Mouse (Mus musculus) kidney, embryonic 15.5 days (tissue): ENCODE results near the gene Prkch. TPM values are rescaled to one million over a fixed set of nuclear protein-coding genes. Genes with fewer than 3 reads are reported as not detected.
A peak's percentile ranks its signal among the peaks of the same experiment; 100 is the strongest.

ENCODE experiments used
- ATAC-seq: fragments of 200-750 bp; cut with Nextera tagmentation; replicated peaks from 2 replicates; pipeline ENCODE4 v1.8.0; 2017; ENCODE audit warnings: moderate TSS enrichment; ENCODE audit not compliant: low FRiP score
- H3K27ac ChIP-seq: fragments of 300-500 bp; sonication (generic); 2 replicates; pipeline ENCODE4 v1.5.1; 2015; ENCODE audit warnings: mild to moderate bottlenecking, inconsistent platforms
- H3K27me3 ChIP-seq: fragments of 300-500 bp; sonication (generic); 2 replicates; pipeline ENCODE4 v1.6.1; 2015; ENCODE audit warnings: inconsistent platforms
- H3K36me3 ChIP-seq: fragments of 300-500 bp; sonication (generic); 2 replicates; pipeline ENCODE4 v1.6.1; 2015; ENCODE audit warnings: inconsistent platforms
- H3K4me1 ChIP-seq: fragments of 300-500 bp; sonication (generic); 2 replicates; pipeline ENCODE4 v1.6.1; 2015; ENCODE audit warnings: inconsistent platforms
- H3K4me2 ChIP-seq: fragments of 300-500 bp; sonication (generic); 2 replicates; pipeline ENCODE4 v1.6.1; 2015; ENCODE audit warnings: moderate library complexity, mild to moderate bottlenecking, inconsistent platforms
- H3K4me3 ChIP-seq: fragments of 300-500 bp; sonication (generic); replicated peaks from 2 replicates; pipeline ENCODE4 v1.5.1; 2015; ENCODE audit warnings: mild to moderate bottlenecking, inconsistent platforms
- H3K9ac ChIP-seq: fragments of 300-500 bp; sonication (generic); 2 replicates; pipeline ENCODE4 v1.6.1; 2015; ENCODE audit warnings: mild to moderate bottlenecking, inconsistent platforms
- H3K9me3 ChIP-seq: fragments of 300-500 bp; sonication (generic); replicated peaks from 2 replicates; pipeline ENCODE4 v1.6.1; 2016; ENCODE audit warnings: inconsistent platforms
- WGBS: fragments of 180-500 bp; shearing (Covaris S2); methylation state at CpG from one replicate; pipeline ENCODE4 v1.1.7; 2015; ENCODE audit warnings: mixed read lengths; 5-methylcytosine and 5-hydroxymethylcytosine counted together
- polyA plus RNA-seq: library from polyadenylated mRNA; unstranded; fragments of >200 nt; fragmentation: Nextera tagmentation; extraction: Ambion mirVana; gene quantifications from 2 replicates; pipeline ENCODE4 v1.2.1, GENCODE M21; 2015

Gene Prkch
- polyA plus RNA-seq, 1 experiment from 2014 or later, result 11.9 TPM

GRCm38 (mm10) chr12:73666701-73667100, 82.1 kb downstream of the Prkch start:
- Histone ChIP-seq H3K36me3 (no peaks in the 10 kb centered on the region), H3K27me3 (no peaks in the 10 kb centered on the region), H3K9ac (no peak overlapping the region), H3K4me2 (no peak overlapping the region), H3K4me3 (no peak overlapping the region), H3K4me1 (no peaks in the 10 kb centered on the region), H3K9me3 (no peaks in the 10 kb centered on the region), H3K27ac (no peak overlapping the region)
- 80% methylated on average over 2 of the region's 2 CpGs for WGBS
- ATAC-seq, result no peak

- Histone ChIP-seq H3K9me3 (no peaks in the 10 kb centered on the region), H3K36me3 (no peaks in the 10 kb centered on the region), H3K27me3 (no peaks in the 10 kb centered on the region), H3K4me2 (no peak overlapping the region), H3K4me3 (no peak overlapping the region), H3K4me1 (no peaks in the 10 kb centered on the region), H3K27ac (no peak overlapping the region), H3K9ac (no peak overlapping the region)
- 74% methylated on average over 7 of the region's 7 CpGs for WGBS
- ATAC-seq, result no peak
These were observed 83.0 kb downstream of the Prkch start for GRCm38 (mm10) chr12:73667607-73668006.

GRCm38 (mm10) chr12:73670739-73671138, 86.1 kb downstream of the Prkch start:
- WGBS, result 74% methylated on average over 6 of the region's 6 CpGs
- H3K9me3 ChIP-seq, result no peaks in the 10 kb centered on the region
- no peak overlapping the region for H3K4me3 ChIP-seq
- H3K27ac ChIP-seq, result peak overlapping the region; percentile 74
- no peak overlapping the region for H3K9ac ChIP-seq
- H3K4me2 ChIP-seq, result no peak overlapping the region
- no peaks in the 10 kb centered on the region for H3K27me3 ChIP-seq
- no peak for ATAC-seq
- no peaks in the 10 kb centered on the region for H3K36me3 ChIP-seq
- H3K4me1 ChIP-seq, result peaks cover 5% of the 10 kb centered on the region; the same call in 1 of the 2 replicates

- Histone ChIP-seq H3K27me3 (no peaks in the 10 kb centered on the region), H3K9me3 (no peaks in the 10 kb centered on the region), H3K27ac (peak overlapping the region; percentile 74), H3K4me1 (peaks cover 5% of the 10 kb centered on the region; the same call in 1 of the 2 replicates), H3K9ac (no peak overlapping the region), H3K36me3 (no peaks in the 10 kb centered on the region), H3K4me3 (no peak overlapping the region), H3K4me2 (no peak overlapping the region)
- 48% methylated on average over 3 of the region's 3 CpGs for WGBS
- 0 out of 2 replicates have a peak, but pooled peaks have one; percentile 15 for ATAC-seq
These were observed 86.9 kb downstream of the Prkch start for GRCm38 (mm10) chr12:73671540-73671939.

- Histone ChIP-seq H3K9ac (no peak overlapping the region), H3K27me3 (no peaks in the 10 kb centered on the region), H3K9me3 (no peaks in the 10 kb centered on the region), H3K36me3 (no peaks in the 10 kb centered on the region), H3K4me3 (no peak overlapping the region), H3K4me1 (peaks cover 5% of the 10 kb centered on the region; the same call in 1 of the 2 replicates), H3K4me2 (no peak overlapping the region), H3K27ac (0 out of 2 replicates have a peak overlapping the region, but pooled peaks have one; percentile 57)
- 72% methylated on average over 4 of the region's 4 CpGs for WGBS
- ATAC-seq, result no peak
These were observed 87.4 kb downstream of the Prkch start for GRCm38 (mm10) chr12:73672007-73672406.

- H3K4me2 ChIP-seq, result no peak overlapping the region
- ATAC-seq, result no peak
- no peak overlapping the region for H3K9ac ChIP-seq
- H3K27ac ChIP-seq, result no peak overlapping the region
- WGBS, result 79% methylated on average over 7 of the region's 7 CpGs
- H3K4me1 ChIP-seq, result peaks cover 5% of the 10 kb centered on the region; the same call in 1 of the 2 replicates
- no peaks in the 10 kb centered on the region for H3K36me3 ChIP-seq
- H3K4me3 ChIP-seq, result no peak overlapping the region
- no peaks in the 10 kb centered on the region for H3K27me3 ChIP-seq
- no peaks in the 10 kb centered on the region for H3K9me3 ChIP-seq
These were observed 89.2 kb downstream of the Prkch start for GRCm38 (mm10) chr12:73673783-73674182.

GRCm38 (mm10) chr12:73675212-73675611, 90.6 kb downstream of the Prkch start:
- no peak overlapping the region for H3K4me3 ChIP-seq
- no peak overlapping the region for H3K4me2 ChIP-seq
- no peaks in the 10 kb centered on the region for H3K36me3 ChIP-seq
- WGBS, result 53% methylated on average over 4 of the region's 4 CpGs
- H3K9me3 ChIP-seq, result no peaks in the 10 kb centered on the region
- H3K4me1 ChIP-seq, result peaks cover 13% of the 10 kb centered on the region; the same call in 1 of the 2 replicates
- no peak overlapping the region for H3K9ac ChIP-seq
- no peaks in the 10 kb centered on the region for H3K27me3 ChIP-seq
- no peak overlapping the region for H3K27ac ChIP-seq
- no peak for ATAC-seq

GRCm38 (mm10) chr12:73679400-73679801, 94.8 kb downstream of the Prkch start:
- no peak overlapping the region for H3K4me2 ChIP-seq
- 24% methylated on average over 7 of the region's 7 CpGs for WGBS
- no peaks in the 10 kb centered on the region for H3K9me3 ChIP-seq
- no peaks in the 10 kb centered on the region for H3K36me3 ChIP-seq
- H3K4me1 ChIP-seq, result peaks cover 13% of the 10 kb centered on the region; the same call in 1 of the 2 replicates
- no peak for ATAC-seq
- H3K9ac ChIP-seq, result no peak overlapping the region
- H3K4me3 ChIP-seq, result no peak overlapping the region
- no peaks in the 10 kb centered on the region for H3K27me3 ChIP-seq
- peak overlapping the region; percentile 37; the same call in 1 of the 2 replicates for H3K27ac ChIP-seq

- Histone ChIP-seq H3K27me3 (no peaks in the 10 kb centered on the region), H3K9ac (no peak overlapping the region), H3K4me3 (no peak overlapping the region), H3K4me1 (peaks cover 19% of the 10 kb centered on the region; the same call in 1 of the 2 replicates), H3K4me2 (no peak overlapping the region), H3K9me3 (no peaks in the 10 kb centered on the region), H3K27ac (peak overlapping the region; percentile 37; the same call in 1 of the 2 replicates), H3K36me3 (no peaks in the 10 kb centered on the region)
- no peak for ATAC-seq
- WGBS, result 60% methylated on average over 7 of the region's 7 CpGs
These were observed 98.3 kb downstream of the Prkch start for GRCm38 (mm10) chr12:73682921-73683346.

GRCm38 (mm10) chr12:73685875-73686274, 101.3 kb downstream of the Prkch start:
- H3K4me2 ChIP-seq, result no peak overlapping the region
- no peak for ATAC-seq
- H3K9me3 ChIP-seq, result no peaks in the 10 kb centered on the region
- H3K36me3 ChIP-seq, result no peaks in the 10 kb centered on the region
- WGBS, result 68% methylated on average over 13 of the region's 13 CpGs
- H3K27ac ChIP-seq, result no peak overlapping the region
- peaks cover 17% of the 10 kb centered on the region; the same call in 1 of the 2 replicates for H3K4me1 ChIP-seq
- no peak overlapping the region for H3K4me3 ChIP-seq
- no peak overlapping the region for H3K9ac ChIP-seq
- H3K27me3 ChIP-seq, result no peaks in the 10 kb centered on the region

GRCm38 (mm10) chr12:73686456-73686855, 101.9 kb downstream of the Prkch start:
- no peaks in the 10 kb centered on the region for H3K36me3 ChIP-seq
- 79% methylated on average over 5 of the region's 5 CpGs for WGBS
- H3K27me3 ChIP-seq, result no peaks in the 10 kb centered on the region
- no peaks in the 10 kb centered on the region for H3K9me3 ChIP-seq
- no peak overlapping the region for H3K4me2 ChIP-seq
- H3K9ac ChIP-seq, result no peak overlapping the region
- H3K4me3 ChIP-seq, result no peak overlapping the region
- H3K4me1 ChIP-seq, result peaks cover 17% of the 10 kb centered on the region; the same call in 1 of the 2 replicates
- no peak for ATAC-seq
- H3K27ac ChIP-seq, result no peak overlapping the region

- Histone ChIP-seq H3K27ac (peak overlapping the region; percentile 25; the same call in 1 of the 2 replicates), H3K9ac (no peak overlapping the region), H3K36me3 (no peaks in the 10 kb centered on the region), H3K4me3 (no peak overlapping the region), H3K9me3 (no peaks in the 10 kb centered on the region), H3K4me2 (no peak overlapping the region), H3K27me3 (no peaks in the 10 kb centered on the region), H3K4me1 (peaks cover 17% of the 10 kb centered on the region; the same call in 1 of the 2 replicates)
- WGBS, result 57% methylated on average over 20 of the region's 20 CpGs
- peak; percentile 89 for ATAC-seq
These were observed 102.8 kb downstream of the Prkch start for GRCm38 (mm10) chr12:73687077-73688035.
